Mouse (Mus musculus) granulocyte monocyte progenitor cell, adult 5-6 weeks (primary cell): ENCODE measurements at regions not wholly inside any gene's neighbourhood (a gene's known extent, or its start where the extent isn't known, plus 50 kb on each side); places are given as distances from the start of the nearest gene placed in this dataset.
A peak's percentile ranks its signal among the peaks of the same experiment; 100 is the strongest.

Source experiments
- ATAC-seq: replicated peaks from 2 replicates; pipeline ENCODE4 v1.8.0; 2016; ENCODE audit warnings: mild to moderate bottlenecking, moderate TSS enrichment, inconsistent platforms; ENCODE audit not compliant: poor library complexity, severe bottlenecking

GRCm38 (mm10) chr8:109012655-109013054 is 481.2 kb upstream of the Pmfbp1 start:
- no peak for ATAC-seq

GRCm38 (mm10) chr8:109013577-109013976 is 480.2 kb upstream of the Pmfbp1 start:
- no peak for ATAC-seq

- peak; percentile 89 for ATAC-seq
Measured at GRCm38 (mm10) chr8:109014746-109015145, 479.1 kb upstream of the Pmfbp1 start.

DNA sequence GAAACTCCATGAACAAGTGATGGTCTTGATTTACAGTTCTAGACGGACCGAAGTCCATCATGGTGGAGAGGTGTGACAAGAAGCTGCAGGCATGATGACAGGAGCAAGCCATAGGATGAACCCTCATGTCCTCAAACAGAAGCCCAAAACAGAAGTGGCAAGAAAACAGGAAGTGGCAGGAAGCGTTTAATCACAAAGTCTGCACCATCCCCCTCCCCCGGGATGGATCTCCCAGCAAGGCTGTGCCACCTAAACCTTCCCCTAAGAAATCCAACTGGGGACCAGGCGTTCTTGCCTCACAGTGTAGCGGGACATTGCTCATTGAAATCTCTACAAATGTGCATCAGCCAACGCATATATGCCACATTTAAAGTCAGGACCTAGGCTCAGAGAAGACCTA is 474.3 kb upstream of the Pmfbp1 start:
- peak; percentile 72 for ATAC-seq

DNA sequence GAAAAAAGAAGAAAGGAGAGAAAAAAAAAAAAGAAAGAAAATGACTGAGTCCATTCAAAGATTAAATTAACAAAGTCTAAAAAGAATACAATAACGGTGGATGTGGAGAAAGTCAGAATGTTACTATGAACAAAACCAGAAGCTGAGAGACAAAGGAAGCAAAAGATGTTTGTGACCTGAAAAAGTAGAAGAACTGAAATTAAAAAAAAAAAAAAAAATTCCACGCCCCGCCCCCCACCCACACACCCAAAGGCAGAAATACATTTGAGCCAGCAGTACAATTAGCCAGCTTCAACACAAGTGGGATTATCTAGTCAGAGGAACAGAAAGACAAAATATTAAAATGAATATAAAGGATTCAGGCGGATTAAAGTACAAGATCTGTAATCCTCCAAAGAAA is 473.7 kb upstream of the Pmfbp1 start:
- no peak for ATAC-seq

- ATAC-seq = no peak
Measured at GRCm38 (mm10) chr8:109027923-109028322, 465.9 kb upstream of the Pmfbp1 start.

GRCm38 (mm10) chr8:109053608-109054007 is 440.2 kb upstream of the Pmfbp1 start:
- no peak for ATAC-seq

DNA sequence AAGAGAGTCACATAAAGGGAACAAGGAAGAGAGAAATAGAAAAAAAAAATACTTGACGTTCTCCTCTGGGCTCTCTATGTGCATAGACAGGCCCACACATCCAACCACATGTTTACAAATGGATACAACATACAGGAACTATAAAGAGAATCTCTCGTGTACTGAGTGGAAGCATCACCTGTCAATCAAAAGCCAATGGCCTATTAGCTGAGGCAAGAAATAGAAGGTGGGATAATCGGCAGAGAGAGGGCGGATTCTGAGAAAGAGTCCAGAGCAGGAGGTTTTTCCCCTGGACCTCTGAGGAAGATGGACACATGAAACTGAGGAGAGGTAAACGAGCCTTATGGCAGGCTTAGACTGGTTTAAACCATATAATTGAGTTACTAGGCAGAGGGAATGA is 434.7 kb upstream of the Pmfbp1 start:
- no peak for ATAC-seq

GRCm38 (mm10) chr8:109062376-109062775 is 431.5 kb upstream of the Pmfbp1 start:
- no peak for ATAC-seq

- ATAC-seq = no peak
Measured at GRCm38 (mm10) chr8:109073715-109074114, 420.1 kb upstream of the Pmfbp1 start.

DNA sequence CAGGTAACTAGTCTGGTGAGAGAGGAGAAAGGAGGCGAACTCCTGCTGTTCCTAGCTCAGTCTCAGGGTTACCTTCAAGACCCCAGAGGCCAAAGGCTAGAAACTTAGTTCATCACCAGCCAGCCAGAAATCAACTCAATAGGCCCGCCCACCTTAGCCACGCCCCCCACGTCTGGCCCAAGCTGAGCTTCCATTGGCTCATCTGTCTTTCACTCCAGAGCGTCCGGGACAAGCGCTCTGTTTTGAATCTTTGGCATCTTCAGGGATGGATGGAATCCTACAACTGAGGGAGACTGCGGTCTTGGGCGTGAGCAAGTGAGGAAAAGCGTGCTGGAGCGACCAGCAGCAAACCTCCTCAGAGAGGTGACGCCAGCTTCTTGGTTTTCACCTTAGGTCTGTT is 418.8 kb upstream of the Pmfbp1 start:
- ATAC-seq = no peak

GRCm38 (mm10) chr8:109079223-109079622 is 414.6 kb upstream of the Pmfbp1 start:
- no peak for ATAC-seq

DNA sequence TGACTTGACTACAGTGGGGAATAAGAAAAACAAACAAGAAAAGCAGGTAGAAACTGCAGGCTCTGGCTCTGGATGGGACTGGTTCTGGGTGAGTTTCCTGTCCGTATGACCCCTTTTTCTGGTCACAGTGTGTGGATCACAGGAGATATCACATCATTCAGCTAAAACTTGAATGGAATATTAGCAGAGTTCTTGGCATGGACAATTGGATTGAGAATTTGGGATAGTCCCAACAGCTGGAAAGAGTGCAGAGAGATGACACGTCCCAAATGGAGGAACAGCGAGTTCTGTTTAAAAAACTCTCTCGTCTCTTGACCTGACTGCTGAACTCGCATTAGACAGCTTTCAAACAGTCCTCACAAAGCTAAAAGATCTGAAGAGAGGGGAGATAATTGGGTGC is 412.5 kb upstream of the Pmfbp1 start:
- no peak for ATAC-seq

GRCm38 (mm10) chr8:109085134-109085533 is 408.7 kb upstream of the Pmfbp1 start:
- no peak for ATAC-seq

DNA sequence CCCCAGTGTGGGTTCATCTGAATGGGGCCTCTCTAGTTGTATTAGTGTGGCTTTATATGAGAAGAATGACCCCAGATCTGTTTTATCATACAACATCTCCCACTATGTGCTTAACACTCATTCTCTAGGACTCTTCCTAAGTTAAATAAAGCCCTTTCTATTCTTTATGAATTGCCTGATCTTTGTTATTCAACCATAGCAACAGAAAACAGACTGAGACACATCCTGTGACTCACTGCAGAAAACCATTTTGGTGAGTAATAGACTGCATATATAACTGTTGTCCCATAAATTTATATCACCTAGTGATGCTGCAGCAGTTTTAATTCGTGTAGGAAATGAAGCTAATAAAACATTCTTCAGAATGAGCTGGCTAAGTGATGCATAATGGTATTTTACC is 406.0 kb upstream of the Pmfbp1 start:
- no peak for ATAC-seq

DNA sequence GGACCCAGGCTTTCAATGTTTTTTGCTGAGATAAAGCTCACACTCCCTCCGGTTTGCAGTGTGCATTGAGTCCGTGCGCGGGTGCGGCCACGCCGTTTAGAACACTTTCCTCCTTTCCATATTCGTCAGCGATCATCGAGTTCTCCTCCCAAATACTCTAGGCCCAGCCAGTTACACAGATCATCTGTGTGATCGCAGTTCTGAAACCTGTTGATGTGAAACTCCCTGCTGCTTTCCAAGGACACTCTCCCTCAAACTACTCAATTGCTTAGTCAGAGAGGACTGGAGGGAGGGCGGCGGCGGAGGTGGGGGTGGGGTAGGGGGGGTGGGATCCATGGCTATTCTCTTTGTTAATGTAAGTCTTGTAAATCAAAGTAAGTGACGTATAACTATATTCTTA is 394.2 kb upstream of the Pmfbp1 start:
- ATAC-seq = no peak

DNA sequence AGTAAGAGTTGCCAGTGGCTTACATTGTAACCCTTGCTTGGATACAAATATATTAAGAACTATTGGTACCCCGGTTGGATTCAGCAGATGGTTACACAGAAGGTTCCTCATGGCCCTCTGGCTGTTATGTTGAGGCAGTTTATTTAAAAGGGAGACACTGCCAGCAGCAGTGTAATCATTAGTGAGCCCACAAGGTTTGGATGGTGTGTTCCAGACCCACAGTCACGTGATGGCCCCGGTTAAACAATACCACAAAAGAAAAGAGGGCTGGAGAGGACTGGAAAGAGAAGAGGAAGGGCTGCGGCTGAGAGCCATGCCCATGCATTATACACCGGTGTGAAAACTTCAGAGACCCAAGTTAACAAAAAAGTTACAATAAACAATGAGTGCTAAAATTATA is 392.4 kb upstream of the Pmfbp1 start:
- ATAC-seq = no peak

- ATAC-seq = no peak
Measured at GRCm38 (mm10) chr8:109104798-109105326, 389.0 kb upstream of the Pmfbp1 start.

GRCm38 (mm10) chr8:109105693-109106092 is 388.1 kb upstream of the Pmfbp1 start:
- ATAC-seq = no peak

DNA sequence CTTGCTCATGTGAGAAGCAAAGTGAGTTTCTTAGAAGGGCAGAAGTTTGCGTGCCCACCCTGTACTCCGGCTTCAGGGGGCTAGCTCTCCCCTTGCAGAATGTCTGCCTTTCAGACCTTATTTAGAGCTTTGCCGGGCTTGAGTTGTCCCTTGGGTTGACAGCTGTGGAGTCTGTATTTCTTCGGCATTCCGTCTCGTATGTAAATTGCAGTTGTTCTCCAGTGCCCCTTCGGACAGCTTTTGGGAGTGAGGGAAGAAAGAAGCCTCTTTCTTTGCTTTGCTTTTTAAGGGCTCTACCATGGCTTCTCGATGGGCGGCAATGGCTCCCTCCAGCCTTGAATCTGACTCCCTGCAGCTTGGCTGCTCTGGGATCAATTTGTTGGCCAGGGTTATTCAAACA is 386.9 kb upstream of the Pmfbp1 start:
- ATAC-seq = no peak

DNA sequence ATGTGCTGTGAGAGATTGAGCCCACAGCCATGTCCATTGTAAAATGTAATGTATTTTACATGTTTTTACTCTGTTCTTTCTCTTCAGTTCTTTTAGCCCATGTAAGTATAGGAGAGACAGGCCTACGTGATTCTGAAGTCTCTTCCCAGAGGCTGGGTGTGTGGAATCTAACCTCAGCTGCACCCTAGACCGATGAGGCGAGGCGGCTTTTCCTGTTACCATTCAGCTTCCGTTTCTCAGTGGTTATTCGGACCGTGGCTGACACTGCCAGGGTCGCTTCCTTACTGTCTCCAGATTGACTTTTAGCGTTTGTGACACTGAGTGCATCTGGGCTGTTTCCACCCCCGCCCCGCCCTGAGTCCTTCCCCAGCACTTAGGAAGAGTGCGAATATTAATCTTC is 386.1 kb upstream of the Pmfbp1 start:
- no peak for ATAC-seq

- ATAC-seq = no peak
Measured at GRCm38 (mm10) chr8:109109390-109109789, 384.4 kb upstream of the Pmfbp1 start.

GRCm38 (mm10) chr8:109121776-109122175 is 372.1 kb upstream of the Pmfbp1 start:
- no peak for ATAC-seq
